Mouse (Mus musculus) neural tube, embryonic 14.5 days (tissue): ENCODE measurements around the gene Phtf2. TPM values are rescaled to one million over a fixed set of nuclear protein-coding genes. Genes with fewer than 3 reads are reported as not detected.

Experiments
- ATAC-seq: fragments of 200-750 bp; cut with Nextera tagmentation; 2 replicates; pipeline ENCODE4 v1.8.0; 2017; ENCODE audit warnings: low read depth, mild to moderate bottlenecking, moderate TSS enrichment, moderate library complexity
- H3K27ac ChIP-seq: fragments of 300-500 bp; sonication (generic); 2 replicates; pipeline ENCODE4 v1.5.1; 2014; ENCODE audit warnings: low read depth, mild to moderate bottlenecking, control low read depth, low read length, moderate library complexity, mixed read lengths
- H3K27me3 ChIP-seq: fragments of 300-500 bp; sonication (generic); 2 replicates; pipeline ENCODE4 v1.6.1; 2014; ENCODE audit warnings: low read length; ENCODE audit not compliant: control insufficient read depth, insufficient read depth
- H3K36me3 ChIP-seq: fragments of 300-500 bp; sonication (generic); 2 replicates; pipeline ENCODE4 v1.6.1; 2014; ENCODE audit warnings: low read length, mixed read lengths; ENCODE audit not compliant: control insufficient read depth, insufficient read depth
- H3K4me1 ChIP-seq: fragments of 300-500 bp; sonication (generic); 2 replicates; pipeline ENCODE4 v1.6.1; 2014; ENCODE audit warnings: low read length; ENCODE audit not compliant: control insufficient read depth, insufficient read depth
- H3K4me2 ChIP-seq: fragments of 300-500 bp; sonication (generic); 2 replicates; pipeline ENCODE4 v1.6.1; 2014; ENCODE audit warnings: mild to moderate bottlenecking, low read depth, low read length, control low read depth
- H3K4me3 ChIP-seq: fragments of 300-500 bp; sonication (generic); 2 replicates; pipeline ENCODE4 v1.5.1; 2014; ENCODE audit warnings: low read depth, low read length, control low read depth, mixed read lengths
- H3K9ac ChIP-seq: fragments of 300-500 bp; sonication (generic); replicated peaks from 2 replicates; pipeline ENCODE4 v1.6.1; 2014; ENCODE audit warnings: low read depth, mild to moderate bottlenecking, control low read depth, low read length, mixed read lengths
- H3K9me3 ChIP-seq: fragments of 300-500 bp; sonication (generic); 2 replicates; pipeline ENCODE4 v1.6.1; 2016; ENCODE audit warnings: low read length; ENCODE audit not compliant: control insufficient read depth
- WGBS: fragments of 180-500 bp; shearing (Covaris S2); extraction: QIAGEN DNeasy Blood & Tissue Kit; methylation state at CpG from one replicate; pipeline ENCODE4 v1.1.7; 2014; 5-methylcytosine and 5-hydroxymethylcytosine counted together
- polyA plus RNA-seq: library from polyadenylated mRNA; unstranded; fragments of >200 nt; fragmentation: Nextera tagmentation; extraction: Ambion mirVana; gene quantifications from 2 replicates; pipeline ENCODE4 v1.2.1, GENCODE M21; 2014

Phtf2 gene
- polyA plus RNA-seq, 1 experiment from 2014 or later, result 37.1 TPM

DNA sequence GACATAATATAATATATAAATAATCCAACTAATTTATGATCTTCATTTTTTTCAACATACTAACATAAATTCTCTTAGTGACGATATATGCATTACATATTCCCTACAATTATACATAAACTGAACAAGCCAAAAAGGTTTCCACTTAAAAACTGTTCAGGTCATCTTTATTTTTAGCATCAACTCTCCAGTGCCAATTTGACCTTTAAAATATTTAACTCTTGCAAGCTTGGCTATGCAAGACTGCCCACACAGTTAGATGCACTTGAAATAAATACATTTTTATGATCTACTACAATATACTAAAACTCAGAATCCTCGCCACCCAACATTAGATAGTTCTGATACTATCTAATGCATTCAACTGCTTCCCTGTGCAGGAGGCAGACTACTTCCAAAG, 1.5 kb downstream of the Phtf2 start:
- Histone ChIP-seq H3K4me2 (peak overlapping the region; percentile 57), H3K27me3 (no peaks in the 10 kb centered on the region), H3K9me3 (no peaks in the 10 kb centered on the region), H3K4me1 (peaks cover 20% of the 10 kb centered on the region), H3K9ac (no peak overlapping the region), H3K4me3 (peak overlapping the region; percentile 80), H3K27ac (no peak overlapping the region), H3K36me3 (no peaks in the 10 kb centered on the region)
- WGBS, result 70% methylated on average over 2 of the region's 2 CpGs
- no peak for ATAC-seq

DNA sequence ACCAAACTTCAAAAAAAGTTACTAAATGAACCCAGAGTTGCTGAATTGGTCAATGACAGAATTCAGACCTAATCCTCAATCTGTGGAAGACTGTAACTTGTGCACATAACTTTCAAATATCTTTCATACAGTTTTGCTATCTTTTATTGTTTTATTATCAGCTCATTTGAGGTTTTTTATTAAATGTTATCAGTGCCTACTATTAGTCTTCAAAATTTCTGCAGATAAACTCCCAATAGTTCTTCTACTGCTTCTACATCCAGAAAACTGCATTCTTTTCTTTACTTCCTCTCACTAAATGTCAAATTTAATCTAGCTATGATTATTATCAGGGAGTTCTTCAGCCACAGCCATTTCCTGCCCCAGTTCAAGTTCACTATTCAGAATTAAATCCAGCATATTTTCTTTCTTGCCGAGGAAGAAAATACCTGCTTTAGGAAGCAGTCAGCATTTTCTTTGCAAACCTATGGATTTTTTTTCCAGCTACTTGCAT, 4.9 kb downstream of the Phtf2 start:
- H3K9ac ChIP-seq, result no peak overlapping the region
- no peaks in the 10 kb centered on the region for H3K27me3 ChIP-seq
- H3K4me1 ChIP-seq, result peaks cover 5% of the 10 kb centered on the region; the same call in 1 of the 2 replicates
- H3K9me3 ChIP-seq, result no peaks in the 10 kb centered on the region
- ATAC-seq, result no peak
- WGBS, result 92% methylated on average over 1 of the region's 1 CpGs
- H3K4me3 ChIP-seq, result no peak overlapping the region
- no peak overlapping the region for H3K4me2 ChIP-seq
- no peaks in the 10 kb centered on the region for H3K36me3 ChIP-seq
- no peak overlapping the region for H3K27ac ChIP-seq

DNA sequence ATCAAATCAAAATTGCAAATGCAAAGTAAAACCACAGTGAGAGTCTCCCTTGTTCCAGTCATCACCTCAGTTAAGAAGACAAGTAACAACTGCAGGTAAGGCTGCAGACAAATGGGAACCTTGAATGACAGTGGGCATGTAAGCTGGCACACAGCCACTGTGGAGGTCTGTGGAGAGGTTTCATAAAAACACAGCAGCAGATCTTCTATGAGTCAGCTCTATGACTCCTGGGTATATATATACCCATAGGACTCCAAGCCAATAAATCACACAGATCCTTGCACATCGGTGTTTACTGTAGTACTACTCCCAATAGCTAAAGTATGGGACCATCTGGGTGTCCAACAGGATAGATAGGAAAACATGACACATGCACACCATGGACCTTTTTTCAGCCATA, 8.8 kb downstream of the Phtf2 start:
- ATAC-seq, result no peak
- Histone ChIP-seq H3K9me3 (no peaks in the 10 kb centered on the region), H3K9ac (no peak overlapping the region), H3K4me1 (no peaks in the 10 kb centered on the region), H3K27ac (no peak overlapping the region), H3K36me3 (no peaks in the 10 kb centered on the region), H3K4me3 (no peak overlapping the region), H3K27me3 (no peaks in the 10 kb centered on the region), H3K4me2 (no peak overlapping the region)
- WGBS, result 67% methylated on average over 1 of the region's 1 CpGs

DNA sequence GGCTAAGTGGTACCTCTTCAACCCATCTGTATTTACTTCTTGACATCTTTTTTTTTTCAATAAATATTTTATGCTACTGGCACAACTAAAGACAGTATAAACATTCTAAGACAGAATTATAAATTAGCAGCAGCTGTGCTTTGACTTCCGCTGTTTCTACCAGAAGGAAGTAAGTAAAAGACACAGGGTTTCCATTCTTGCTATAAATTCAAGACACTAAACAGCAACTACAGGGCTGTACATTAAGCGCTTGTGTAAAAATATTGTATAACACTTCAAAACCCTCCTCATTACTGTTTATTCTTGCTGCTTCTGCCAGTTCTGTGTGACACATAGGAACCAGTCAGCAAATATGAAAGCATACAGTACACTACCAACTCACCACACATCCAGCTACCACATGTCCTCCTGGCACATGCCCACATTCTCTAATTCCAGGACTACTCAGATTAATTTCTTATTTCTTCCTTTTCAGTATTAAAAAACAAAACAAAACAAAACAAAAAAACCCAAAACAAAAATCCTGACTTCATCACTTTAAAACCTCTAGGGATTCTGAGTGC, 16.6 kb downstream of the Phtf2 start:
- Histone ChIP-seq H3K4me3 (no peak overlapping the region), H3K4me1 (no peaks in the 10 kb centered on the region), H3K36me3 (no peaks in the 10 kb centered on the region), H3K9ac (no peak overlapping the region), H3K27me3 (no peaks in the 10 kb centered on the region), H3K9me3 (no peaks in the 10 kb centered on the region), H3K4me2 (no peak overlapping the region), H3K27ac (no peak overlapping the region)
- ATAC-seq, result no peak
- WGBS, result 89% methylated on average over 2 of the region's 2 CpGs

DNA sequence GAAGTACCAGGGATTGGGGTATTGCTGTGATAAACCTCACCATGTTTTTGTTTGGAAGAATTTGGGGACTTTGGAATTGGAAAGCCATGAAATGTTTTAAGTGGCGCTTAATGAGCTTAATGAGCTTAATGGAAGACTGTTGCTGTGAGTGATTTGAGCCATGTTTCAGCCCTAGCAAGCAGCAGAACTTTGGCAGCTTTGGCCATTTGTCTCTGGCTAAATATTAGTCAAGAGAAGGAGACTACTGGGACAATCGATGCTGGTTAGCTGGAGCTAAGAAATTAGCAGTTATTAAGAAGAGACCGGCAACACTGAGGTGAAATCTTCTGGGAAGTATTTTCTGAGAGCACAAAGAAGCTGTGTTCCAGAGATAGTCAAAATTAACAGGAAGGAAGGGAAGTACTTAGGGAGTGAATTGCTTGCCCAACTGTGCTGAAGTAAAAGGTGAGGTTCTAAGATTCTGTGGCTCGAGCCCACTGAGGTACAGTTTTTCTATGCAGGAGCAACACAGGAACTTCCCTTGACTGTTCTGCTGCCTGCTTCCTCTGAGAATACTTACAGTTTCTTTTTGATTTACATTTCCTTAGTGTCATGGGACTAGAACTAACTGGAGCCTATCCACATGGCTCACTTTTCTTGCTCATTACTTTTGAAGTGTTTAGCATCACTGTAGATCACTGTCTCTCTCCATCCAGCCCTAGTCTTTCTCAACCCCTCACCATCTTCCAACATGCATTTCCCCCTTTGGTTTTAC, 17.5 kb downstream of the Phtf2 start:
- no peak for ATAC-seq
- no peaks in the 10 kb centered on the region for H3K4me1 ChIP-seq
- H3K9ac ChIP-seq, result no peak overlapping the region
- no peaks in the 10 kb centered on the region for H3K9me3 ChIP-seq
- H3K4me3 ChIP-seq, result no peak overlapping the region
- WGBS, result 75% methylated on average over 4 of the region's 4 CpGs
- no peaks in the 10 kb centered on the region for H3K36me3 ChIP-seq
- H3K27me3 ChIP-seq, result no peaks in the 10 kb centered on the region
- no peak overlapping the region for H3K27ac ChIP-seq
- no peak overlapping the region for H3K4me2 ChIP-seq

DNA sequence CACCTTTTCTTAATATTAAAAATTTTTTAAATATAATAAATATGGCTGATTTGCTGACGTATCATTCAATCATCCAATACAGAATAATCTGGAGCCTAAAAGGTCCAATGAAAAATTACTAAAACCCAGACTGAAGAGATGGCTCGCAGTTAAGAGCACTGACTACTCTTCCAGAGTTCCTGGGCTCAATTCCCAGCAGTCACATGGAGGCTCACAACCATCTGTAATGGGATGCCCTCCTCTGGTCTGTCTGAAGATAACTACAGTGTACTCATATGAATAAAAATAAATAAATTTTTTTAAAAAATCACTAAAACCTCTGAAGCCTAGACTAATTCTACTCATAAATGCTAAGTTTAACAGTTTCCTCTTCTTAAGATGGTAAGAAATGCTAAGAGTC, 20.0 kb downstream of the Phtf2 start:
- ATAC-seq, result no peak
- no peak overlapping the region for H3K27ac ChIP-seq
- no peak overlapping the region for H3K9ac ChIP-seq
- no peaks in the 10 kb centered on the region for H3K27me3 ChIP-seq
- no peak overlapping the region for H3K4me3 ChIP-seq
- H3K9me3 ChIP-seq, result no peaks in the 10 kb centered on the region
- 96% methylated on average over 2 of the region's 2 CpGs for WGBS
- no peaks in the 10 kb centered on the region for H3K36me3 ChIP-seq
- no peaks in the 10 kb centered on the region for H3K4me1 ChIP-seq
- H3K4me2 ChIP-seq, result no peak overlapping the region

DNA sequence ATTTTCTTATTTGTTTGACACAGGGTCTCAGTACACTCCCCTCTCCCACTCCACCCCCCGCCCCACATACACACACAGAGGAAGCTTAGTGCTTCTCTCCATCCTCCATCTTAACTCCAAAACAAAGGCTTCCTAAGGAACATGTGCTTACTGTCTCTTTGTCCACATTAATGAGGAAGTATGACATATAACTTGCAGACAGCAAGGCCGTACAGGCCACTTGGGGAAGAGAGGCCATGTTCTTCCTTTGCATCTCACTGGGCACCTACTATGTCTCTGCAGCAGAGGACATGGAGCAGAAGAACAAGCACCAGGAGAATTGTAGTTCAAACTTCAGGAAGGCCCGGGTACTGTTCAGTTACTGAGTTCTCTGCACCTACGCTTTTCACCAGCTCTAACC, 21.4 kb downstream of the Phtf2 start:
- H3K4me2 ChIP-seq, result no peak overlapping the region
- WGBS, result 92% methylated on average over 4 of the region's 4 CpGs
- no peaks in the 10 kb centered on the region for H3K36me3 ChIP-seq
- ATAC-seq, result no peak
- H3K9ac ChIP-seq, result no peak overlapping the region
- H3K9me3 ChIP-seq, result no peaks in the 10 kb centered on the region
- no peak overlapping the region for H3K4me3 ChIP-seq
- no peaks in the 10 kb centered on the region for H3K4me1 ChIP-seq
- no peak overlapping the region for H3K27ac ChIP-seq
- H3K27me3 ChIP-seq, result no peaks in the 10 kb centered on the region

DNA sequence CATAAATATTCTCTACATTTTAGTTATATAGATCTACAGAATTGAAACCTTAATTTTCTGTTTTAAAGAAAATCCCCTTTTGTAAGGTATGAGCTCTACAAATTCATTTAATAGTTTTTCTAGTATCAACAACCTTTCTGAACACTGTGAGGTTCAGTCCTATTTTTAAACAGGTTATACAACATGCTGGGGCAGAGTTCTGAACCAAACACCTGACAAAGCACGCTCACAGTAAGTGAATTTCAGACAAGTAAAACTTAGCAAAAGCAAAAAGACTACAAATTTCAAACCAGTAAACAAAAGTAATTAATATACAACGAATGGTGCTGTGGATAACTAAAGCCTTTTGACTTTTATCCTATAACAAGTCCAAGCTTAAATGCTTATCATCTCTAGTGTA, 23.5 kb downstream of the Phtf2 start:
- Histone ChIP-seq H3K27ac (no peak overlapping the region), H3K9ac (no peak overlapping the region), H3K9me3 (no peaks in the 10 kb centered on the region), H3K4me1 (no peaks in the 10 kb centered on the region), H3K36me3 (no peaks in the 10 kb centered on the region), H3K4me3 (no peak overlapping the region), H3K27me3 (no peaks in the 10 kb centered on the region), H3K4me2 (no peak overlapping the region)
- WGBS, result 100% methylated on average over 2 of the region's 2 CpGs
- no peak for ATAC-seq

DNA sequence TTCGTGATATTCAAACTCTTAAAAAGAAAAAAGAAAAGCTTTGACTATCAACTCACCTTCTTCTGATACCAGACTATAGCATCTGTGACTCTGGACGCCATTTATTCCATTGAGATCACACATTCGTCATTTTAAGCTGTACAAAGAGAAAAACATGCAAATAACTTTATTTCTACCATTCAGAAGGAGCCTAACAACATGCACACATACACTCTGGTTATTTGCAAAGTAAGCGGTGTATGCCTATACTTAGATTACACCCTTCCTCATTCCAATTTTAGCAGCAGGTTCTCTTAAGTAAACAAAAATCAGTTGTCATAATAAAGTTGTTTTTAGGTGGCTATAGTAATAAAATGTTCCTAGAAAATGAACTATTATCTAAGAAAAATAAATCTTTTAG, 26.9 kb downstream of the Phtf2 start:
- no peak overlapping the region for H3K4me3 ChIP-seq
- H3K4me1 ChIP-seq, result no peaks in the 10 kb centered on the region
- H3K9me3 ChIP-seq, result no peaks in the 10 kb centered on the region
- 89% methylated on average over 4 of the region's 4 CpGs for WGBS
- no peak overlapping the region for H3K4me2 ChIP-seq
- no peaks in the 10 kb centered on the region for H3K36me3 ChIP-seq
- ATAC-seq, result no peak
- H3K27me3 ChIP-seq, result no peaks in the 10 kb centered on the region
- no peak overlapping the region for H3K27ac ChIP-seq
- H3K9ac ChIP-seq, result no peak overlapping the region
